Mouse (Mus musculus) ES-E14 (cell line): ENCODE data around the gene Lyl1. TPM values are rescaled to one million over a fixed set of nuclear protein-coding genes. Genes with fewer than 3 reads are reported as not detected.
"Not testable (repeated sequence)": the region's sequence is repeated elsewhere in the genome, so short reads cannot be mapped to it uniquely, and the experiment has no call there.

Experiments
- DNase-seq: peaks from one replicate; pipeline ENCODE4 v3.0.0-alpha.2; 2013; ENCODE audit warnings: low read depth, low spot score
- H3K27ac ChIP-seq: 2 replicates; pipeline ENCODE4 v1.5.1; 2012; ENCODE audit warnings: low read depth, mild to moderate bottlenecking, low read length, moderate library complexity, mixed read lengths; ENCODE audit not compliant: poor library complexity, insufficient read depth, severe bottlenecking
- H3K36me3 ChIP-seq: 2 replicates; pipeline ENCODE4 v1.6.1; 2012; ENCODE audit warnings: mild to moderate bottlenecking, low read length, moderate library complexity, mixed read lengths; ENCODE audit not compliant: control insufficient read depth, poor library complexity, insufficient read depth, severe bottlenecking
- H3K4me1 ChIP-seq, 2 experiments: fragments of 150-350 bp in 1 of 2; sonication (generic) in 1 of 2; 2 replicates each; pipeline ENCODE4 v1.6.1; 2012; ENCODE audit warnings: low read length in 2 of 2, mild to moderate bottlenecking in 1 of 2, mixed read lengths in 1 of 2; ENCODE audit not compliant: control insufficient read depth in 2 of 2, insufficient read depth in 2 of 2, poor library complexity in 1 of 2
- H3K4me3 ChIP-seq, 2 experiments: fragments of 150-350 bp in 1 of 2; sonication (generic) in 1 of 2; 2 replicates each; pipeline ENCODE4 v1.5.1; 2012; ENCODE audit warnings: low read length in 2 of 2, low read depth in 1 of 2, mild to moderate bottlenecking in 1 of 2, mixed read lengths in 1 of 2; ENCODE audit not compliant: insufficient read depth in 1 of 2, poor library complexity in 1 of 2, severe bottlenecking in 1 of 2
- H3K9ac ChIP-seq: 2 replicates; pipeline ENCODE4 v1.6.1; 2012; ENCODE audit warnings: low read depth, mild to moderate bottlenecking, low read length, mixed read lengths; ENCODE audit not compliant: poor library complexity, insufficient read depth, severe bottlenecking
- H3K9me3 ChIP-seq: fragments of 150-350 bp; sonication (generic); 2 replicates; pipeline ENCODE4 v1.6.1; 2012; ENCODE audit warnings: low read depth, mild to moderate bottlenecking, low read length; ENCODE audit not compliant: control insufficient read depth, insufficient read depth
- CHD2 ChIP-seq: IDR thresholded peaks from 2 replicates; pipeline ENCODE4 v1.6.1; 2014; ENCODE audit warnings: mild to moderate bottlenecking, low read depth, low read length, inconsistent platforms
- HCFC1 ChIP-seq: IDR thresholded peaks from 2 replicates; pipeline ENCODE4 v1.6.1; 2012; ENCODE audit warnings: low read length, inconsistent platforms, borderline replicate concordance; ENCODE audit not compliant: insufficient read depth
- MAFK ChIP-seq: IDR thresholded peaks from 2 replicates; pipeline ENCODE4 v1.6.1; 2014; ENCODE audit warnings: mild to moderate bottlenecking, low read depth, low read length, inconsistent platforms; ENCODE audit not compliant: insufficient read depth
- ZC3H11A ChIP-seq: IDR thresholded peaks from 2 replicates; pipeline ENCODE4 v1.6.1; 2012; ENCODE audit warnings: low read depth, mild to moderate bottlenecking, inconsistent platforms, low read length, borderline replicate concordance
- ZNF384 ChIP-seq: IDR thresholded peaks from 2 replicates; pipeline ENCODE4 v1.6.1; 2012; ENCODE audit warnings: low read depth, low read length, inconsistent platforms
- in situ Hi-C, 2 experiments: fragments of 600-800 bp; cut with MboI; formaldehyde crosslinking; loops; one replicate each; pipeline ENCODE4 v1.15.1; 2025; ENCODE audit warnings: low sequenced_read_pairs in 2 of 2, inconsistent platforms in 1 of 2; ENCODE audit not compliant: unreplicated experiment in 2 of 2
- total RNA-seq: library from RNA; depleted of rRNA; stranded (reverse); fragments of 300-350 nt; gene quantifications from 2 replicates; pipeline ENCODE4 v1.2.3, GENCODE M21; 2012

Lyl1 gene
- total RNA-seq, 1 experiment, result 0.49 TPM

DNA sequence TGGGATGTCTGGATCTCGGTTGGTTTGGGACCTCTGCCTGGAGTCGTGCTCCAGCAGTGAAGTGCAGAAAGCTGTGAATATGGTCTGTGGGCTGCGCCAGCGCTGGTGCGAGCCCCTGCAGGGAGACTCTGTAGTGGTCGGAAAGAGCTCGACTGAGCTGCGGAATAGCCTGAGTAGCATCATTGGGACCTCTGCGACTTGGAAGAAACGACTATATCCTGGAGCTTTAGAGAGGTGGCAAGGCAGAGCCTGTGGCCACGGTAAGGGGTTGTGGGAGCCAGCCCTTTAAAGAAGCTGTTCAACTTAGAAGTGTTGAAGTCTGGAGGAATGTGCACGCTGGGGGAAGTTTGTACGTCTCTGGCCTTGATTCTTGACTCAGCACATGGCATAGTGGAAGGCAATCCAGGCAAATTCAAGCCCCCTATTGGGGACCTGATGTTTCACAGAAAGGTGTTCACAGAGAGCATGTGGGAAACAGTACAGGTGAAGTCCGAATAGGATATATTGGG lies 35.8 kb upstream of the Lyl1 start:
- peaks cover 5 to 8% of the 10 kb centered on the region in 2 experiments; a peak in 2 of 4 replicates for H3K4me1 ChIP-seq
- H3K27ac ChIP-seq, result peak overlapping the region; percentile 96
- no peak for DNase-seq
- H3K9me3 ChIP-seq, result no peaks in the 10 kb centered on the region
- peak overlapping the region; percentile 76 to 77 for H3K4me3 ChIP-seq
- H3K9ac ChIP-seq, result peak overlapping the region; percentile 85
- in situ Hi-C loops, result no loop called here
- peaks cover 15% of the 10 kb centered on the region for H3K36me3 ChIP-seq
- TF ChIP-seq CHD2 (no peak), ZNF384 (no peak), HCFC1 (no peak), MAFK (no peak), ZC3H11A (no peak)

DNA sequence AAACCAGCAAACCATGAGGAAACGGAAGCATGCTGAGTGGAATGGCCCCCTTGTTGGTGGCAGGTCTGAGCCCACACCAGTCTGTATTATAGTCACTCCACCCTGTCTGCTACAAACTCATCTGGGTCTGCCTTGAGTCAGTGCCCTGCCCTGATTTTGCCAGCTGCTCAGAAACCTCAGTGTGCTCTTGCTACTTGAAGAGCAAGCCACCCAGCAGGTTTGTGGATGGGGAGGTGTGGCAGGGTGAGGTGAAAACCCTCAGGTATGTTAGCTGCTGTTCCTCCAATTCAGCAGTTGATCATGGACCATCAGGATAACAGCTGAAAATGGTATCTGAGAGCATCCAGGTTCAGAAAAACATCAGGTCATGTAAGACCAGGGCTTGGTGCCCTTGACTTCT lies 33.2 kb upstream of the Lyl1 start:
- no peak for DNase-seq

DNA sequence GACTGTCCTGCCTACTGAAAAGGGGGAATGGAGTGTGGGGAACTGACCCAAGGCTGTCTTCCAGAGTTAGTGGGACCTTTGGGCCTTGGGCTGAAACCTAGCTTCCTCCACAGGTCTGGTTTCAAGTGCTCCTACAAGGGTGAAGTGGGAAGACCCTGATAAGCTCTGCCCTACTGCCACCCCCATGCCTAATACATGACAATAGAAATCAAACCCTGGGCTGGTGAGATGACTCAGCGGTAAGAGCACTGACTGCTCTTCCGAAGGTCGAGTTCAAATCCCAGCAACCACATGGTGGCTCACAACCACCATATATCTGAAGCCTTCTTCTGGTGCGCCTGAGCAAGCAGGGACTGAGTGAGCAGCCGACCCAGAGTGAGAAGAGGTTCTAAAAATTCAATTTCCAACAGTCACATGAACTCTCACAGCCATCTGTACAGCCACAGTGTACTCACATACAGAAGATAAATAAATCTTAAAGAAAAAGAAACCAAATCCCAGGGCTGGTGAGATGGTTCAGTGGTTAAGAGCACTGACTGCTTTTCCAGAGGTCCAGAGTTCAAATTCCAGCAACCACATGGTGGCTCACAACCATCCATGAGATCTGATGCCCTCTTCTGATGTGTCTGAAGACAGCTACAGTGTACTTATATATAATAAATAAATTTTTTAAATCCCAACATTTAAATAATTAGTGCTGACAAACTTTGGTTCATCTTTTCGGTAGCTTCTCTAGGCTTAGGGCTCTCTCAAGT lies 32.3 kb upstream of the Lyl1 start:
- Histone ChIP-seq H3K9me3 (no peaks in the 10 kb centered on the region), H3K9ac (no peak overlapping the region), H3K4me1 (peaks cover 3 to 13% of the 10 kb centered on the region in 2 experiments; a peak in 2 of 4 replicates), H3K4me3 (no peak overlapping the region), H3K27ac (0 out of 2 replicates have a peak overlapping the region, but pooled peaks have one; percentile 42), H3K36me3 (peaks cover 29% of the 10 kb centered on the region)
- TF ChIP-seq ZNF384 (no peak), CHD2 (no peak), HCFC1 (no peak), MAFK (no peak), ZC3H11A (no peak)
- in situ Hi-C loops, result no loop called here
- DNase-seq, result no peak

More for the DNA sequence above, 33.2 kb upstream of the Lyl1 start:
- no peak overlapping the region for H3K9ac ChIP-seq
- H3K9me3 ChIP-seq, result no peaks in the 10 kb centered on the region
- in situ Hi-C loops, result no loop called here
- H3K4me3 ChIP-seq, result no peak overlapping the region
- H3K36me3 ChIP-seq, result peaks cover 22% of the 10 kb centered on the region
- no peak overlapping the region for H3K27ac ChIP-seq
- H3K4me1 ChIP-seq, result peaks cover 5 to 13% of the 10 kb centered on the region in 2 experiments; a peak in 2 of 4 replicates
- TF ChIP-seq CHD2 (no peak), MAFK (no peak), HCFC1 (no peak), ZNF384 (no peak), ZC3H11A (no peak)

- Histone ChIP-seq H3K36me3 (peaks cover 36% of the 10 kb centered on the region), H3K4me1 (peaks cover 3 to 13% of the 10 kb centered on the region in 2 experiments; a peak in 2 of 4 replicates)
- H3K4me3 ChIP-seq, DNase-seq, H3K9me3 ChIP-seq, H3K27ac ChIP-seq, H3K9ac ChIP-seq, in situ Hi-C loops: not testable (repeated sequence)
Measured at GRCm38 (mm10) chr8:84670295-84671006, 30.8 kb upstream of the Lyl1 start.

DNA sequence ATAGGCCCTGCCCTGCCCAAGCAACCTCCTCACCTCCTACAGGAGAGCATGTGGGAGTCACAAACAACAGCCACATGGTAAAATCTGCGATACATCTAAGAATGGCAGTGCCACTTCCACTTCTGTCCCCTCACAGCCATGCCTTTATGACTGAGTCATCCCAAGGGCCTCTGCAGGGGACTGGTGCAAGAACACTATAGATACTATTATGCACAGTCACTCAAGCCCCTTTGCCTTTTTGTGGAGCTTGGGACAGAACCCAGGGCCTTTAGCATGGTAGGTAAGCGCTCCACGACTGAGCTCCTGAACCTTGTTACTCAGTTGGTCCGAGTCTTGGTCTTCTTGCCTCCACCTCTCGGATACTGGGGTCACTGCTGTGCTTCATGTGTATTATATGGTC lies 24.0 kb upstream of the Lyl1 start:
- no peak overlapping the region for H3K9ac ChIP-seq
- no peak overlapping the region for H3K27ac ChIP-seq
- TF ChIP-seq HCFC1 (no peak), CHD2 (no peak), ZNF384 (no peak), MAFK (no peak), ZC3H11A (no peak)
- DNase-seq, result no peak
- peaks cover 5 to 18% of the 10 kb centered on the region in 2 experiments for H3K4me1 ChIP-seq
- in situ Hi-C loops, result no loop called here
- no peaks in the 10 kb centered on the region for H3K9me3 ChIP-seq
- no peak overlapping the region for H3K4me3 ChIP-seq
- H3K36me3 ChIP-seq, result peaks cover 37% of the 10 kb centered on the region
